Mouse (Mus musculus) activated CD4-positive, CD25-positive, alpha-beta regulatory T cell, adult 4 months (primary cell): ENCODE data around the gene Slitrk5. TPM values are rescaled to one million over a fixed set of nuclear protein-coding genes. Genes with fewer than 3 reads are reported as not detected.
"Not testable (repeated sequence)": the region's sequence is repeated elsewhere in the genome, so short reads cannot be mapped to it uniquely, and the experiment has no call there.

Experiments used
- ATAC-seq: one replicate; pipeline ENCODE4 v1.8.0; 2017
- polyA plus RNA-seq, 2 experiments: library from polyadenylated mRNA; unstranded; fragments of 100-300 nt; shearing (Covaris generic); gene quantifications; one replicate each; pipeline ENCODE4 v1.2.1; 2017

The Slitrk5 gene
- under 1 TPM in 1 of 2 experiments, not detected in 1; 0.07 TPM for polyA plus RNA-seq

- no peak for ATAC-seq
These were observed at the start of gene Slitrk5 for GRCm38 (mm10) chr14:111674664-111675147. Slitrk5 (plus strand) TSS chr14:111675097.

- ATAC-seq, result no peak
These were observed 2.0 kb upstream of the Slitrk5 start for GRCm38 (mm10) chr14:111672942-111673341.

GRCm38 (mm10) chr14:111675211-111676165 is 591 bp downstream of the Slitrk5 start:
- no peak for ATAC-seq

GRCm38 (mm10) chr14:111676166-111676581 is 1.3 kb downstream of the Slitrk5 start:
- ATAC-seq, result no peak

GRCm38 (mm10) chr14:111676851-111677291 is 2.0 kb downstream of the Slitrk5 start:
- no peak for ATAC-seq

GRCm38 (mm10) chr14:111677361-111678070 is 2.6 kb downstream of the Slitrk5 start:
- ATAC-seq, result no peak

GRCm38 (mm10) chr14:111680271-111680670 is 5.4 kb downstream of the Slitrk5 start:
- ATAC-seq, result no peak

GRCm38 (mm10) chr14:111681092-111681708 is 6.3 kb downstream of the Slitrk5 start:
- no peak for ATAC-seq

- ATAC-seq, result no peak
These were observed 6.9 kb downstream of the Slitrk5 start for GRCm38 (mm10) chr14:111681773-111682172.

- ATAC-seq, result no peak
These were observed 8.6 kb downstream of the Slitrk5 start for GRCm38 (mm10) chr14:111683543-111683942.

GRCm38 (mm10) chr14:111690139-111690538 is 15.2 kb downstream of the Slitrk5 start:
- not testable (repeated sequence) for ATAC-seq

GRCm38 (mm10) chr14:111729833-111730232 is 54.9 kb downstream of the Slitrk5 start:
- no peak for ATAC-seq
